Mouse (Mus musculus): ENCODE results near the gene Zbtb16. TPM values are rescaled to one million over a fixed set of nuclear protein-coding genes. Genes with fewer than 3 reads are reported as not detected.
A peak's percentile ranks its signal among the peaks of the same experiment; 100 is the strongest.

Gene Zbtb16
- polyA plus RNA-seq, 1 experiment from 2014 or later, result 6.1 TPM

DNA sequence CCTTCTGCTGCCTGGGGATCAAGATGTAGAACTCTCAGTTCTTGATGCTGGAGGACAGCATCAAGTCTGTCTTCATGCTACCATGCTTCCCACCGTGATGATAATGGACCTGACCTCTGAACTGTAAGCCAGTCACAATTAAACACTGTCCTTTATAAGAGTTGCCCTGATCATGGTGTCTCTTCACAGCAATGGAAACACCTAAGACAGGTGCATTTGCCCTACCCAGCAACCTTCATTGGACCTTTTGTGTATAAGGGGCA lies 146.4 kb downstream of the Zbtb16 start:
- Histone ChIP-seq H3K27ac (ENCODE audit: low read length) (no peak overlapping the region), H3K9ac (replicated peaks; ENCODE audit: low read depth, low read length) (no peak overlapping the region), H3K4me2 (ENCODE audit: low read length) (no peak overlapping the region), H3K9me3 (ENCODE audit: control insufficient read depth, low read length) (no peaks in the 10 kb centered on the region), H3K4me1 (replicated peaks; ENCODE audit: control insufficient read depth, insufficient read depth, low read length) (0 out of 2 replicates have a peak, but pooled peaks cover 2% of the 10 kb centered on the region), H3K36me3 (ENCODE audit: control insufficient read depth, insufficient read depth) (no peaks in the 10 kb centered on the region), H3K4me3 (replicated peaks; ENCODE audit: low read length) (no peak overlapping the region), H3K27me3 (replicated peaks; ENCODE audit: control insufficient read depth, insufficient read depth, low read length) (no peaks in the 10 kb centered on the region; the same call in 1 of the 2 replicates)
- 92% methylated on average over 1 of the region's 1 CpGs for WGBS
- no peak for ATAC-seq

DNA sequence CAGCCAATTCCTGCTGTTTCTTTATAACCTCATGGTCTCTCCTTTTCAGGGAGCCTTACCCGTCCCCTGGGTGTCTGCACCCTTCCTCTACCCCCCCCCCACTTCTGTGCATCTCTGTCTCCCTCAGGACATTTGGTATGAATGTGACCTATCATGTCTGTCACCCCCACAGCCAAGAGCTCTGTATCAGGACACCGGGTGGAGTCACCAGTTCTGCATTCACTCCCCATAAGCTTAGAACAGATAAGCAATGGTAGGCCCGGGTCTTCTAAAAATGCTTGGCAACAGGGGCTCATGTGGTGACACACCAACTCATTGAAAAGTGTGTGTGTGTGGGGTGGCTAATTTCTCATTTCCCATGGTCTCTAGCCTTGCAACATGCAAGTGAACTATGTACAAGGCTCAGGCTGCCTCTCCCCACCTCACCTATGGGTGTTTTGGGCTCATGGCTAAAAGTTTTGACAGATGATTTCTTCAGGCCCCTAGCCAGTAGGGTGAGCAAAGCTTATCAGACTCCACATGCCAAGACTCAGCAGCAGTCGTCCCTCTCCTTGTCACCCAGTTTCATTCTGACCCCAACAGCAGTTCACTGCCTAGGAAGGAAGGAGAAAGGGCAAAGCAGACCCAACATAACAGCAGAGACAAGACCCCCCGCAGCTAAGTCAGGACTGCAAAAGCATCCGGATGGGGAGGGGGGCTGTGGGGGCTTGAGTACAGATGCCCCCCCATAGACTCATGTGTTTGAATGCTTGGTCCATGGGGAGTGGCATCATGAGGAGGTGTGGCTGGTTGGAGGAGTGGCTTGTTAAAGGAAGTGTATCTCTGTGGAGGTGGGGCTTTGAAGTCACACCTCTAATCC lies 146.9 kb downstream of the Zbtb16 start:
- Histone ChIP-seq H3K4me3 (replicated peaks; ENCODE audit: low read length) (no peak overlapping the region), H3K27ac (ENCODE audit: low read length) (no peak overlapping the region), H3K9ac (replicated peaks; ENCODE audit: low read depth, low read length) (no peak overlapping the region), H3K4me2 (ENCODE audit: low read length) (no peak overlapping the region), H3K4me1 (replicated peaks; ENCODE audit: control insufficient read depth, insufficient read depth, low read length) (0 out of 2 replicates have a peak, but pooled peaks cover 2% of the 10 kb centered on the region), H3K36me3 (ENCODE audit: control insufficient read depth, insufficient read depth) (no peaks in the 10 kb centered on the region), H3K27me3 (replicated peaks; ENCODE audit: control insufficient read depth, insufficient read depth, low read length) (no peaks in the 10 kb centered on the region; the same call in 1 of the 2 replicates), H3K9me3 (ENCODE audit: control insufficient read depth, low read length) (no peaks in the 10 kb centered on the region)
- 74% methylated on average over 6 of the region's 6 CpGs for WGBS
- no peak for ATAC-seq

DNA sequence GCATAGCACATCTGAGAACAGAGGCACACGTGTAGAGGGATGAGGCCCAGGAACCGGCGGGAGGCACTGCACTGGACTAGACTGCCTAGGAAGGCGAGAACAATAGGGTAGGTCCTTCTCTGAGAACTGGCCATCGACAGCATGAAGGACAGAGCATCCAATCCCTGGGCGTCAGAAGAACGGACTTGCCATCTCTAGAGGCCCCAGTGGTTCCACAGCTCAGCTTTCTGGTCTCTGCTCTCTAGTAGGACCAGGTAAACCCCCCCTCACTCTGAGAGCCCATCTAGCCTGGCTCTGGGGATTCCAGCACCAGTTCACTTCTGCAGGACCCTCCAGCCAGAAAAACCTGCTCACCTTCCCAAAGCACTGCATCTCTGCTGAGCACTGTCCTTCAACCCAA lies 148.1 kb downstream of the Zbtb16 start:
- H3K27ac ChIP-seq (ENCODE audit: low read length), result no peak overlapping the region
- WGBS, result 76% methylated on average over 7 of the region's 7 CpGs
- no peak for ATAC-seq

DNA sequence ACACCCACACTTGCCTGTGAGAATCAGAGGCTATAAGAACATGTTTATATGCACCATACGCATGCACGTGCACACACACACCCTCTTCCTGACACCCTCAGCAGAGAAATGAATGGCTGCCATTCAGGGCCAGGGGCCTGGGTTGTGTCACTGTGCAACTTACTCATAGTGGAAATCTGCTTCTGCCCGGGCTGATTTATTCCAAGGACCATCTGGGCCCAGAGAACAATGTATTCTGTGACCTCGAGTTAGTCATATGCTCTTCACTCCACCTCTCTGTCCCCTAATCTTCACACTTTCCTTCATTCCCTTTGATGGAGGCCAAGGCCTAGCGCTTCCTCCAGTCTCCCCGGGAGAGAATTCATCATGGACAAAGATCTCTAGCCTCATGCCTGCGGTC lies 150.3 kb downstream of the Zbtb16 start:
- Histone ChIP-seq H3K4me3 (replicated peaks; ENCODE audit: low read length) (no peak overlapping the region), H3K4me1 (replicated peaks; ENCODE audit: control insufficient read depth, insufficient read depth, low read length) (0 out of 2 replicates have a peak, but pooled peaks cover 2% of the 10 kb centered on the region), H3K9me3 (ENCODE audit: control insufficient read depth, low read length) (no peaks in the 10 kb centered on the region), H3K4me2 (ENCODE audit: low read length) (no peak overlapping the region), H3K36me3 (ENCODE audit: control insufficient read depth, insufficient read depth) (no peaks in the 10 kb centered on the region), H3K27me3 (replicated peaks; ENCODE audit: control insufficient read depth, insufficient read depth, low read length) (no peaks in the 10 kb centered on the region; the same call in 1 of the 2 replicates), H3K27ac (ENCODE audit: low read length) (no peak overlapping the region), H3K9ac (replicated peaks; ENCODE audit: low read depth, low read length) (no peak overlapping the region)
- 78% methylated on average over 7 of the region's 7 CpGs for WGBS
- ATAC-seq, result no peak

More for the DNA sequence above, 148.1 kb downstream of the Zbtb16 start:
- Histone ChIP-seq H3K4me3 (replicated peaks; ENCODE audit: low read length) (no peak overlapping the region), H3K4me1 (replicated peaks; ENCODE audit: control insufficient read depth, insufficient read depth, low read length) (0 out of 2 replicates have a peak, but pooled peaks cover 2% of the 10 kb centered on the region), H3K9ac (replicated peaks; ENCODE audit: low read depth, low read length) (no peak overlapping the region), H3K9me3 (ENCODE audit: control insufficient read depth, low read length) (no peaks in the 10 kb centered on the region), H3K4me2 (ENCODE audit: low read length) (no peak overlapping the region), H3K27me3 (replicated peaks; ENCODE audit: control insufficient read depth, insufficient read depth, low read length) (no peaks in the 10 kb centered on the region; the same call in 1 of the 2 replicates), H3K36me3 (ENCODE audit: control insufficient read depth, insufficient read depth) (no peaks in the 10 kb centered on the region)

DNA sequence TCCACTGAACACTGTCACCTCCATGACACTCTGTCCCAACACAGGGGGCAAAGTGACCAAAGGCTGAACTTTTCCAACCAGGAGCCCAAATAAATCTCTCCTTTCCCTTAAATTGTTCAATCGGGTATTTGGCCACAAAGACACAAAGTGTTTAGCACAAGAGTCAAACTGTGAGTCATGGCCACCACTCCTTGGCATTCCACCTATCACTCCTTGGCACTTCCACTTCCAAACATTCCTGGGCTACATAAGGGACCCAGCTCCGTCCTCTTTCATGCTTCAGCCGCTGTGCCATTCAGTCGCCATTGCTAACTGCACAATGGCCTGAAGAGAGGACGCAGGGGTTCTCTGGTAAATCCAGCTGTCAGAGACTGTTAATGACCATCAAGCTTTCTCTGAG lies 151.9 kb downstream of the Zbtb16 start:
- no peak overlapping the region for H3K4me3 ChIP-seq (replicated peaks; ENCODE audit: low read length)
- H3K27ac ChIP-seq (ENCODE audit: low read length), result no peak overlapping the region
- no peak overlapping the region for H3K4me2 ChIP-seq (ENCODE audit: low read length)
- no peaks in the 10 kb centered on the region for H3K36me3 ChIP-seq (ENCODE audit: control insufficient read depth, insufficient read depth)
- H3K9me3 ChIP-seq (ENCODE audit: control insufficient read depth, low read length), result no peaks in the 10 kb centered on the region
- no peak overlapping the region for H3K9ac ChIP-seq (replicated peaks; ENCODE audit: low read depth, low read length)
- H3K27me3 ChIP-seq (replicated peaks; ENCODE audit: control insufficient read depth, insufficient read depth, low read length), result peaks cover 5% of the 10 kb centered on the region; the same call in 1 of the 2 replicates
- ATAC-seq, result no peak
- 58% methylated on average over 5 of the region's 5 CpGs for WGBS
- peaks cover 5% of the 10 kb centered on the region for H3K4me1 ChIP-seq (replicated peaks; ENCODE audit: control insufficient read depth, insufficient read depth, low read length)

DNA sequence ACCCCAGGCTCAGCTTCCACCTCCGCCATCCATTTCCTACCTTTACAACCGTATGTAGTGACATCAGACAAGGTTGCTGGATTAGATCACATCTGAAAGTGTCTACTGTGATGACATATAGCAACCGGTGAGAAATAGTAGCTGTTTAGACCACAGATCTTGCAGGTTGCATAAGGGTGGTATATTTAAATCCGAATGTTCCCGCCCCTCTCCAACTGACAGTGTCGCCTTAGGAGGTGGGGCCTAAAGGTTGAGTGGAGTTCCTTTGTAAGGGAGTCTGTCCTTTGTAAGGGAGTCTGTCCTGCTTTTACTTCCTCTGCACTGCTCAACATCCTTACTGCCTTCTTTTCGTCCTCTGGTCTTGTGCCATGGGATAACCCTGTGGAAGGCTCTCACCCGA lies 154.8 kb downstream of the Zbtb16 start:
- no peak for ATAC-seq
- 90% methylated on average over 8 of the region's 8 CpGs for WGBS
- H3K4me3 ChIP-seq (replicated peaks; ENCODE audit: low read length), result no peak overlapping the region
- no peak overlapping the region for H3K27ac ChIP-seq (ENCODE audit: low read length)
- peaks cover 22% of the 10 kb centered on the region for H3K4me1 ChIP-seq (replicated peaks; ENCODE audit: control insufficient read depth, insufficient read depth, low read length)
- no peak overlapping the region for H3K9ac ChIP-seq (replicated peaks; ENCODE audit: low read depth, low read length)
- H3K27me3 ChIP-seq (replicated peaks; ENCODE audit: control insufficient read depth, insufficient read depth, low read length), result peaks cover 5% of the 10 kb centered on the region; the same call in 1 of the 2 replicates
- H3K4me2 ChIP-seq (ENCODE audit: low read length), result no peak overlapping the region
- no peaks in the 10 kb centered on the region for H3K9me3 ChIP-seq (ENCODE audit: control insufficient read depth, low read length)
- H3K36me3 ChIP-seq (ENCODE audit: control insufficient read depth, insufficient read depth), result no peaks in the 10 kb centered on the region

DNA sequence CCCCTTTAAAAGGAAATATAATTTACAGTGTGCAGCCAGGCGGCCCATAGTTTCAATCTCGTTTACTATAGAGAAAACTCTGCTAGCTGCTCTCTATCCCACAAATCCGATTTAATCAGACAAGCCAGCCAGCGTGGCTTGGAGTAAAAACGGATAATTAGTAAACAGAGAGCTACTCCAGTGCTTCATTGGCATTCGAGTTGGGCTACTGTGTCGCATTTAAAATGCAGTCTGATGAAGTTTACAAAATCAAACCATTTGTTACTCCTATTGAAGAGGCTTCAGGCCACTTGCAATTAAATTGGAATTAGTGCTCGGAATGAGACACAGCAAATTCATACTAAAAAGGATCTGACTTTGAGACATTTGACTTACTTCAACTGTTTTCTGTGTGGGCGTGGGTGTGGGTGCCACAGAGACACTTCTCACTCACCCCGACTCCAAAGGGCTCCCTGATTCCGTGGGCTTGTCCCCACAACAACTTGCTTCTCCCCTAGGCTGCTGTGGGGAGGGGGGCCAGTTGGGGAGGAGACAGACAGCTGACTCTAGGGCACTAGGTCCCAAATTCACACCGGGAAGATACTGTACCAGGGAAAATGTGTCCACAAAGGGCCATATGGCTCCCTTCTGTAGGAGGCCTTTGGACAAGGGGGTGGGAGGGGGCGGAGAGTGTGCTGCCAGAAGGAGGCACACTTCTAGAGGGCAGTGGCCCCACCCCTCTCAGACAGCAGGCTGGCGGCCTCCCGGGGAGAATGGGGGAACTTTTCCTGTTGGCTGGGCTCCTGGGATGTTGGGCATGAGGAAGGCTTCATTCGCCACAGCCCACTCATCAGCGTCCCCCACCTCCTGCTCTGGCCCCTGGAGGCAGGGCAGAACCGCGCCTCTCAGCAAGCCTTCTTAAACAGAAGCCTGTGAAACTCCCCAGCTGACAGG lies 157.3 kb downstream of the Zbtb16 start:
- H3K27ac ChIP-seq (ENCODE audit: low read length), result peak overlapping the region; percentile 64
- peak; percentile 78 for ATAC-seq
- no peaks in the 10 kb centered on the region for H3K9me3 ChIP-seq (ENCODE audit: control insufficient read depth, low read length)
- H3K9ac ChIP-seq (replicated peaks; ENCODE audit: low read depth, low read length), result no peak overlapping the region
- peaks cover 40% of the 10 kb centered on the region for H3K4me1 ChIP-seq (replicated peaks; ENCODE audit: control insufficient read depth, insufficient read depth, low read length)
- peaks cover 5% of the 10 kb centered on the region; the same call in 1 of the 2 replicates for H3K27me3 ChIP-seq (replicated peaks; ENCODE audit: control insufficient read depth, insufficient read depth, low read length)
- H3K36me3 ChIP-seq (ENCODE audit: control insufficient read depth, insufficient read depth), result no peaks in the 10 kb centered on the region
- 2% methylated on average over 19 of the region's 19 CpGs for WGBS
- H3K4me3 ChIP-seq (replicated peaks; ENCODE audit: low read length), result no peak overlapping the region
- no peak overlapping the region for H3K4me2 ChIP-seq (ENCODE audit: low read length)

- no peak overlapping the region for H3K4me3 ChIP-seq (replicated peaks; ENCODE audit: low read length)
- peaks cover 47% of the 10 kb centered on the region for H3K4me1 ChIP-seq (replicated peaks; ENCODE audit: control insufficient read depth, insufficient read depth, low read length)
- no peaks in the 10 kb centered on the region for H3K9me3 ChIP-seq (ENCODE audit: control insufficient read depth, low read length)
- 0 out of 2 replicates have a peak, but pooled peaks have one; percentile 17 for ATAC-seq
- H3K4me2 ChIP-seq (ENCODE audit: low read length), result no peak overlapping the region
- no peak overlapping the region for H3K9ac ChIP-seq (replicated peaks; ENCODE audit: low read depth, low read length)
- H3K27ac ChIP-seq (ENCODE audit: low read length), result no peak overlapping the region
- H3K27me3 ChIP-seq (replicated peaks; ENCODE audit: control insufficient read depth, insufficient read depth, low read length), result peaks cover 11% of the 10 kb centered on the region; the same call in 1 of the 2 replicates
- no peaks in the 10 kb centered on the region for H3K36me3 ChIP-seq (ENCODE audit: control insufficient read depth, insufficient read depth)
- 8% methylated on average over 11 of the region's 11 CpGs for WGBS
These were observed 160.8 kb downstream of the Zbtb16 start for GRCm38 (mm10) chr9:48675151-48675790.
